ENCODE assay signal across 9 mouse cellular contexts in the genomic region with DNA sequence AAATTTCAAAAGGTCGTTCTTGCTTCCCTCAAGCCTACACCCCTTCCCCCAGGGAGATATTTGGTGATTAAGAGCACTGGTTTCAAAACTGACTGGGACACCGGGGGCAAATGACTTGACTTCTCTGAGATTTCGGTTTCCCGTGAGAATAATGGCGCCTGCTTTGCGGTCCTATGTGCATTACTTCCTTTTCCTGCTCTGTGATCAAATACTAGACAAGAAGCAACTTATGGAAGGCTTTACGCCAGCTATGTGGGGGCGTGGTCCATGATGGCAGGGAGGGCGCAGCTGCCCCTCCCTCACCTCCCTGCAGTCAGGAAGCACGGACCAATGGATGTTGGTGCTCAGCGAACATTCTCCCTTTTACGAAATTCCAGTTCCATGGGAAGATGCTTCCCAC. TPM values are rescaled to one million over a fixed set of nuclear protein-coding genes. Genes with fewer than 3 reads are reported as not detected.
DNase-seq lines count a peak whose midpoint lies in the region; ATAC-seq lines count a peak whose summit lies in the region.
"Had no signal": no experiment of that assay in that cellular context is flagged by ENCODE, and none has a peak within 500 bp of the region (broad histone marks: within the 10 kb centered on the region; RNA-seq: fewer than 3 reads in every experiment).

No protein-coding gene starts in this region.

- no peak overlapping the region for H3K27ac ChIP-seq in heart, embryonic 15.5 days
- H3K27ac ChIP-seq in hindbrain, embryonic 15.5 days (replicated peaks): no peak overlapping the region
- no peak overlapping the region for H3K27ac ChIP-seq in macrophage

- no peaks in the 10 kb centered on the region for H3K9me3 ChIP-seq in heart, embryonic 15.5 days (replicated peaks)
- H3K9me3 ChIP-seq in hindbrain, embryonic 15.5 days: no peaks in the 10 kb centered on the region

- no peak for DNase-seq in heart, postnatal 25 days (ENCODE audit: low spot score)
- no peak for DNase-seq in cerebellum, postnatal 10 days
- no peak for DNase-seq in kidney, adult 11 months
- no peak for DNase-seq in adrenal gland, postnatal 4 days (ENCODE audit: low spot score in 2 of 2)
- DNase-seq: midbrain, embryonic 14.5 days had no signal

- WGBS in heart, embryonic 15.5 days: 64% methylated on average over 12 of the region's 12 CpGs
- 74% methylated on average over 12 of the region's 12 CpGs for WGBS in hindbrain, embryonic 15.5 days
- 67% methylated on average over 11 of the region's 12 CpGs for WGBS in macrophage (ENCODE audit: missing documents)

- H3K9ac ChIP-seq in heart, embryonic 15.5 days: no peak overlapping the region
- no peak overlapping the region for H3K9ac ChIP-seq in hindbrain, embryonic 15.5 days

- intact Hi-C loops in heart, postnatal 25 days (cut with DNase I): no loop called here

- H3K4me1 ChIP-seq in heart, embryonic 15.5 days (replicated peaks): 0 out of 2 replicates have a peak, but pooled peaks cover 3% of the 10 kb centered on the region
- H3K4me1 ChIP-seq in hindbrain, embryonic 15.5 days (replicated peaks): no peaks in the 10 kb centered on the region

- no peaks in the 10 kb centered on the region for H3K36me3 ChIP-seq in heart, embryonic 15.5 days
- H3K36me3 ChIP-seq in hindbrain, embryonic 15.5 days: no peaks in the 10 kb centered on the region
- H3K36me3 ChIP-seq in macrophage (ENCODE audit: inconsistent target): no peaks in the 10 kb centered on the region

- H3K79me2 ChIP-seq in macrophage (ENCODE audit: inconsistent target): no peaks in the 10 kb centered on the region

- peak overlapping the region; percentile 57 for H3K4me2 ChIP-seq in heart, embryonic 15.5 days
- peak overlapping the region; percentile 35 for H3K4me2 ChIP-seq in hindbrain, embryonic 15.5 days

- no peak for ATAC-seq in heart, embryonic 15.5 days (replicated peaks; ENCODE audit: insufficient number of reproducible peaks, insufficient read depth, low FRiP score, low read depth)
- peak; percentile 42 for ATAC-seq in CD4-positive, CD25-positive, alpha-beta regulatory T cell, adult 4 months
- ATAC-seq in hindbrain, embryonic 15.5 days (ENCODE audit: low FRiP score, low read depth): no peak

- peak overlapping the region; percentile 34 for H3K4me3 ChIP-seq in heart, embryonic 15.5 days
- no peak overlapping the region for H3K4me3 ChIP-seq in hindbrain, embryonic 15.5 days
- peak overlapping the region; percentile 5; the same call in 1 of the 2 replicates for H3K4me3 ChIP-seq in macrophage (ENCODE audit: inconsistent target)

- no peaks in the 10 kb centered on the region for H3K27me3 ChIP-seq in heart, embryonic 15.5 days
- no peaks in the 10 kb centered on the region for H3K27me3 ChIP-seq in hindbrain, embryonic 15.5 days

RNA-seq across cellular contexts. Expression of a gene that starts 28.5 kb away (rescaled TPM):
- polyA plus RNA-seq in heart, embryonic 15.5 days (2015; fragmentation: Nextera tagmentation; extraction: Ambion mirVana): 1,037 and 1,363 TPM in 2 replicates
- 1,000 to 10,000 TPM; 1,352 to 1,376 TPM for total RNA-seq in heart, postnatal 25 days (2021)
- 1,000 to 10,000 TPM; 2,079 to 4,258 TPM for polyA plus RNA-seq in CD4-positive, CD25-positive, alpha-beta regulatory T cell, adult 4 months (2017; shearing (Covaris generic))
- polyA plus RNA-seq in hindbrain, embryonic 15.5 days (2015; fragmentation: Nextera tagmentation; extraction: Ambion mirVana): 1,135 and 1,350 TPM in 2 replicates
- 100 to 1,000 TPM in 1 of 26 experiments, 10 to 100 TPM in 25; 20.7 to 327 (median 51.4) TPM for total RNA-seq in macrophage (2018; cell fraction: chromatin; rRNA removed)
- 1,000 to 10,000 TPM; 1,700 to 4,036 (median 2,545) TPM for total RNA-seq in macrophage (2018; cell fraction: cytosol; rRNA removed)
- 100 to 1,000 TPM; 126 to 489 (median 238) TPM for total RNA-seq in macrophage (2018; cell fraction: nucleus; rRNA removed)
- polyA plus RNA-seq in macrophage (2018): 591 to 3,066 TPM (median 2,857 TPM) in 3 replicates
- total RNA-seq in adrenal gland, postnatal 4 days (2021): 1,000 to 10,000 TPM; 1,787 to 1,858 TPM

RNA-seq across cellular contexts. Expression of a gene that starts 38.1 kb away (rescaled TPM):
- 10.4 and 12.6 TPM in 2 replicates for polyA plus RNA-seq in heart, embryonic 15.5 days (2015; fragmentation: Nextera tagmentation; extraction: Ambion mirVana)
- total RNA-seq in heart, postnatal 25 days (2021): under 1 TPM in 1 of 2 experiments, not detected in 1; 0.88 TPM
- under 1 TPM; 0.70 to 0.71 TPM for polyA plus RNA-seq in CD4-positive, CD25-positive, alpha-beta regulatory T cell, adult 4 months (2017; shearing (Covaris generic))
- 5.1 and 6.1 TPM in 2 replicates for polyA plus RNA-seq in hindbrain, embryonic 15.5 days (2015; fragmentation: Nextera tagmentation; extraction: Ambion mirVana)
- 1 to 10 TPM in 2 of 26 experiments, under 1 TPM in 4, not detected in 20; 0.48 to 2.8 (median 0.71) TPM for total RNA-seq in macrophage (2018; cell fraction: chromatin; rRNA removed)
- 1 to 10 TPM in 6 of 26 experiments, under 1 TPM in 20; 0.15 to 1.4 (median 0.61) TPM for total RNA-seq in macrophage (2018; cell fraction: cytosol; rRNA removed)
- total RNA-seq in macrophage (2018; cell fraction: nucleus; rRNA removed): 1 to 10 TPM in 6 of 26 experiments, under 1 TPM in 2, not detected in 18; 0.60 to 5.2 (median 1.6) TPM
- polyA plus RNA-seq in macrophage (2018): 0.79 to 5.0 TPM (median 0.95 TPM) in 3 replicates
- total RNA-seq in adrenal gland, postnatal 4 days (2021): 1 to 10 TPM; 2.7 to 5.4 TPM

RNA-seq across cellular contexts. Expression of a gene that starts 53.4 kb away (rescaled TPM):
- polyA plus RNA-seq in heart, embryonic 15.5 days (2015; fragmentation: Nextera tagmentation; extraction: Ambion mirVana): 376 and 496 TPM in 2 replicates
- total RNA-seq in heart, postnatal 25 days (2021): 100 to 1,000 TPM; 224 to 242 TPM
- 100 to 1,000 TPM; 393 to 542 TPM for polyA plus RNA-seq in CD4-positive, CD25-positive, alpha-beta regulatory T cell, adult 4 months (2017; shearing (Covaris generic))
- polyA plus RNA-seq in hindbrain, embryonic 15.5 days (2015; fragmentation: Nextera tagmentation; extraction: Ambion mirVana): 332 and 367 TPM in 2 replicates
- 10 to 100 TPM in 18 of 26 experiments, 1 to 10 TPM in 8; 6.8 to 64.5 (median 12.7) TPM for total RNA-seq in macrophage (2018; cell fraction: chromatin; rRNA removed)
- 100 to 1,000 TPM; 253 to 728 (median 339) TPM for total RNA-seq in macrophage (2018; cell fraction: cytosol; rRNA removed)
- 100 to 1,000 TPM in 1 of 26 experiments, 10 to 100 TPM in 25; 26.4 to 120 (median 55.8) TPM for total RNA-seq in macrophage (2018; cell fraction: nucleus; rRNA removed)
- 456 to 589 TPM (median 537 TPM) in 3 replicates for polyA plus RNA-seq in macrophage (2018)
- 100 to 1,000 TPM; 523 to 531 TPM for total RNA-seq in adrenal gland, postnatal 4 days (2021)

RNA-seq across cellular contexts. Expression of a gene that starts 53.5 kb away (rescaled TPM):
- polyA plus RNA-seq in heart, embryonic 15.5 days (2015; fragmentation: Nextera tagmentation; extraction: Ambion mirVana): 40.1 and 45.2 TPM in 2 replicates
- 10 to 100 TPM; 19.6 to 20.0 TPM for total RNA-seq in heart, postnatal 25 days (2021)
- polyA plus RNA-seq in CD4-positive, CD25-positive, alpha-beta regulatory T cell, adult 4 months (2017; shearing (Covaris generic)): 10 to 100 TPM in 1 of 2 experiments, 1 to 10 TPM in 1; 7.0 to 18.8 TPM
- 40.4 and 43.5 TPM in 2 replicates for polyA plus RNA-seq in hindbrain, embryonic 15.5 days (2015; fragmentation: Nextera tagmentation; extraction: Ambion mirVana)
- total RNA-seq in macrophage (2018; cell fraction: chromatin; rRNA removed): 10 to 100 TPM in 8 of 26 experiments, 1 to 10 TPM in 18; 2.3 to 24.2 (median 7.4) TPM
- total RNA-seq in macrophage (2018; cell fraction: cytosol; rRNA removed): 10 to 100 TPM; 44.3 to 86.0 (median 63.4) TPM
- total RNA-seq in macrophage (2018; cell fraction: nucleus; rRNA removed): 10 to 100 TPM; 14.6 to 89.9 (median 53.3) TPM
- polyA plus RNA-seq in macrophage (2018): 69.8 to 86.8 TPM (median 81.4 TPM) in 3 replicates
- total RNA-seq in adrenal gland, postnatal 4 days (2021): 10 to 100 TPM; 51.4 to 53.9 TPM
